Mouse (Mus musculus): ENCODE measurements around the gene Plin5. TPM values are rescaled to one million over a fixed set of nuclear protein-coding genes. Genes with fewer than 3 reads are reported as not detected.

Plin5 gene
- total and polyA plus RNA-seq, 3 experiments: 112 to 160 (median 159) TPM

DNA sequence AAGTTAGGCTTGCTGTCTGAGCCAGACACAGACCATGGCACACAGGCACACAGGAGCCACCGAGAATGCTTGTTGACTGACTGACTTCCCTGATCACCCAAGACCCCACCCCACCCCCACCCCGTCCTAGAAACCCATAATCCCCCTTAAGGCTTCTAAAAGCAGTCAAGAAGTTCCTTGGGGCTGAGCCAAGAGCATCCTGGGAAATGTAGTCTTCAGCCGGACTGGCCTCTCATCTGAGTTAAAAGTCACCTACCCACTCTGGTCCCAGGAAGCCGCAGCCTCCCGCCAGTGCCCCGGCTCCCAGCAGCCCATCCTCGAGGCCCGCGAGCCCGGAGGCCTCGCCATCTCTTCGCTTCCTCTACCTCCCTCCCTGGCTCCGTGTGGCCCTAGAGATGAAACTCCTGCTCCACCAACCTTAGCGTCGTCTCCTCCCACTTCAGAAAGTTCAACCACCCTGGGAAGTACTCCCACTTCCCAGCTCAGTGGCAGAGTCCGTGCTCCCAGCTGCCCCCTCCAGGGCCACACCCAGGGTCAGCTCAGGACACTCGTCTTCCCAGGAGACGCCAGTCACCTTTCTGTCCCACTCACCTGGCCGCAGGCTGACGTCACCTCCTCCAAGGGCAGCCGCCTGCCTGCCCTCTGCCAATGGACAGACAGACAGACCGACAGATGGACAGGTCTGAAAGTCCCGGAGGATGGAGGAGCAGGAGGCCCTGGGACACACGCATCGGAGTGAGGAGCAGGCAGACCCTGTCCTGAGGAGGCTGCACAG lies 20.6 kb upstream of the Plin5 start:
- intact Hi-C loops (cut with DNase I): no loop called here
- no peak for DNase-seq
- no peak overlapping the region; the same call in 1 of the 2 replicates for H3K9ac ChIP-seq (ENCODE audit: low read depth, low read length)
- WGBS: 35% methylated on average over 25 of the region's 25 CpGs
- no peaks in the 10 kb centered on the region for H3K27me3 ChIP-seq (ENCODE audit: control insufficient read depth, insufficient read depth, low read length)
- TF ChIP-seq CTCF (IDR thresholded peaks at IDR 0.05): no peak
- no peak for TF ChIP-seq EP300 (IDR thresholded peaks at IDR 0.05; ENCODE audit: insufficient read depth, low read depth, low read length)
- TF ChIP-seq POLR2A (IDR thresholded peaks at IDR 0.05; ENCODE audit: insufficient read depth, low read depth, low read length): no peak
- H3K27ac ChIP-seq: peak overlapping the region; percentile 93
- H3K79me2 ChIP-seq (replicated peaks; ENCODE audit: control insufficient read depth, insufficient read depth, low read length): no peaks in the 10 kb centered on the region
- no peaks in the 10 kb centered on the region for H3K36me3 ChIP-seq (ENCODE audit: control insufficient read depth, insufficient read depth, low read length)
- peaks cover 21% of the 10 kb centered on the region for H3K4me1 ChIP-seq (ENCODE audit: control insufficient read depth, insufficient read depth, low read length)
- no peak overlapping the region for H3K4me3 ChIP-seq

DNA sequence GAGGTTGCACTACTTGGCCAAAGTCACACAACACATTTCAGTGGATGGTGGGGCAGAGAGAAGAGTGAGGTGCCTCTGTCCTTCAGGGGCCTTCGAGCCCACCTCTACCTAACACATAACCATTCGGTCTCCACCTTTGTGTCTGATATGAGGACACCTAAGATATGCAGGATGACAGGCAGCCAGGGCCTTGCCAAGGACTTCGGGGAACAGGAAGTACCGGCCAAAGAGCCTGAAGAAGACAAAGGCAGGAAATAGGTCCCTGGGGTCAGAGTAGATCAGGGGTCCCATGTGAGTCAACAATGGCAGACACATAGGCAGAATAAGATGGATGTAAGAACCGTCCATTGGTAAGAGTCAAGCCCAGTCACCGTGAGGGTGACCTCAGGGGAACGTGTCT lies 19.2 kb upstream of the Plin5 start:
- Histone ChIP-seq H3K27me3 (ENCODE audit: control insufficient read depth, insufficient read depth, low read length) (no peaks in the 10 kb centered on the region), H3K27ac (peak overlapping the region; percentile 93), H3K79me2 (replicated peaks; ENCODE audit: control insufficient read depth, insufficient read depth, low read length) (no peaks in the 10 kb centered on the region), H3K4me1 (ENCODE audit: control insufficient read depth, insufficient read depth, low read length) (peaks cover 22% of the 10 kb centered on the region), H3K9ac (ENCODE audit: low read depth, low read length) (no peak overlapping the region), H3K4me3 (no peak overlapping the region), H3K36me3 (ENCODE audit: control insufficient read depth, insufficient read depth, low read length) (no peaks in the 10 kb centered on the region)
- 0 out of 2 replicates have a peak, but pooled peaks have one; percentile 48 for TF ChIP-seq EP300 (IDR thresholded peaks at IDR 0.05; ENCODE audit: insufficient read depth, low read depth, low read length)
- no peak; the same call in 1 of the 2 replicates for TF ChIP-seq POLR2A (IDR thresholded peaks at IDR 0.05; ENCODE audit: insufficient read depth, low read depth, low read length)
- intact Hi-C loops (cut with DNase I): no loop called here
- DNase-seq: no peak
- 54% methylated on average over 7 of the region's 7 CpGs for WGBS

- TF ChIP-seq POLR2A (IDR thresholded peaks at IDR 0.05; ENCODE audit: insufficient read depth, low read depth, low read length) (no peak), CTCF (IDR thresholded peaks at IDR 0.05) (peak; percentile 95; the same call in 1 of the 2 replicates), EP300 (IDR thresholded peaks at IDR 0.05; ENCODE audit: insufficient read depth, low read depth, low read length) (no peak)
- Histone ChIP-seq H3K9ac (ENCODE audit: low read depth, low read length) (peak overlapping the region; percentile 32), H3K27me3 (ENCODE audit: control insufficient read depth, insufficient read depth, low read length) (no peaks in the 10 kb centered on the region), H3K79me2 (replicated peaks; ENCODE audit: control insufficient read depth, insufficient read depth, low read length) (no peaks in the 10 kb centered on the region), H3K36me3 (ENCODE audit: control insufficient read depth, insufficient read depth, low read length) (no peaks in the 10 kb centered on the region), H3K27ac (peak overlapping the region; percentile 93), H3K4me1 (ENCODE audit: control insufficient read depth, insufficient read depth, low read length) (peaks cover 22% of the 10 kb centered on the region), H3K4me3 (peak overlapping the region; percentile 48)
- WGBS: 3% methylated on average over 27 of the region's 27 CpGs
- intact Hi-C loops (cut with DNase I): loop anchor here (5.0 kb wide), 1 partner anchor 218 kb away; no protein-coding TSS in a partner anchor
- DNase-seq: peak; percentile 80 to 86
These were observed 17.1 kb upstream of the Plin5 start for GRCm38 (mm10) chr17:56134463-56134971.

GRCm38 (mm10) chr17:56133457-56134363 lies 16.3 kb upstream of the Plin5 start:
- peak; percentile 82 to 87 for DNase-seq
- TF ChIP-seq POLR2A (IDR thresholded peaks at IDR 0.05; ENCODE audit: insufficient read depth, low read depth, low read length) (peak; percentile 93), CTCF (IDR thresholded peaks at IDR 0.05) (no peak), EP300 (IDR thresholded peaks at IDR 0.05; ENCODE audit: insufficient read depth, low read depth, low read length) (peak; percentile 91)
- peak overlapping the region; percentile 48 for H3K4me3 ChIP-seq
- peak overlapping the region; percentile 93 for H3K27ac ChIP-seq
- 12% methylated on average over 18 of the region's 21 CpGs for WGBS
- intact Hi-C loops (cut with DNase I): loop anchor here (2.0 to 5.0 kb wide), 2 partner anchors 55 to 219 kb away; partner anchors contain the start of gene Hdgfl2
- peaks cover 22% of the 10 kb centered on the region for H3K4me1 ChIP-seq (ENCODE audit: control insufficient read depth, insufficient read depth, low read length)
- H3K36me3 ChIP-seq (ENCODE audit: control insufficient read depth, insufficient read depth, low read length): no peaks in the 10 kb centered on the region
- no peaks in the 10 kb centered on the region for H3K27me3 ChIP-seq (ENCODE audit: control insufficient read depth, insufficient read depth, low read length)
- no peaks in the 10 kb centered on the region for H3K79me2 ChIP-seq (replicated peaks; ENCODE audit: control insufficient read depth, insufficient read depth, low read length)
- peak overlapping the region; percentile 53 for H3K9ac ChIP-seq (ENCODE audit: low read depth, low read length)

DNA sequence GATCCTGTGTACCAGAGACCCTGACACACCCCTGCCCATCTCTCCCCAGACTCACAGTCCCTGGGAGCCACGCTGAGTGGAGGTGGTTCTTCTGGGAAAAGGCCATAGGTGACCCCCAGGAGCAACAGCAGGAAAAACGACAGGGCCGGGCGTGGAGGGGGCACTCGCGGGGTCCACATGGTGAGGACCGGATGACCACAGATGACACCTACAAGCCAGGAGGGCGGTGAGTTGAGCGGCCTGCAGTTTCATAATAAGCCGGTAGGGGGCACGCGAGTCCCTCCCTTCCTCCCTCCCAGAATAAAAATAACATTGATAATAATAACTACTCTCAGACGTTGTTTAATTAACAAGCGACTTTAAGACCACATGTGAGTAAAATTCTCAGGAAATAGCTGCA lies 15.3 kb upstream of the Plin5 start:
- H3K27me3 ChIP-seq (ENCODE audit: control insufficient read depth, insufficient read depth, low read length): no peaks in the 10 kb centered on the region
- TF ChIP-seq CTCF (IDR thresholded peaks at IDR 0.05) (no peak; the same call in 1 of the 2 replicates), EP300 (IDR thresholded peaks at IDR 0.05; ENCODE audit: insufficient read depth, low read depth, low read length) (0 out of 2 replicates have a peak, but pooled peaks have one; percentile 36), POLR2A (IDR thresholded peaks at IDR 0.05; ENCODE audit: insufficient read depth, low read depth, low read length) (no peak)
- H3K36me3 ChIP-seq (ENCODE audit: control insufficient read depth, insufficient read depth, low read length): no peaks in the 10 kb centered on the region
- DNase-seq: peak; percentile 74 to 83
- H3K4me3 ChIP-seq: peak overlapping the region; percentile 48
- peak overlapping the region; percentile 93 for H3K27ac ChIP-seq
- no peak overlapping the region for H3K9ac ChIP-seq (ENCODE audit: low read depth, low read length)
- intact Hi-C loops (cut with DNase I): loop anchor here (1.0 to 5.0 kb wide), 5 partner anchors 27 to 220 kb away; partner anchors contain the start of gene Hdgfl2
- no peaks in the 10 kb centered on the region for H3K79me2 ChIP-seq (replicated peaks; ENCODE audit: control insufficient read depth, insufficient read depth, low read length)
- WGBS: 3% methylated on average over 14 of the region's 14 CpGs
- H3K4me1 ChIP-seq (ENCODE audit: control insufficient read depth, insufficient read depth, low read length): peaks cover 22% of the 10 kb centered on the region

Data from heart, adult 2 months (tissue).